Mouse (Mus musculus): ENCODE data around the gene Gpx3. TPM values are rescaled to one million over a fixed set of nuclear protein-coding genes. Genes with fewer than 3 reads are reported as not detected.
"Not testable (repeated sequence)": the region's sequence is repeated elsewhere in the genome, so short reads cannot be mapped to it uniquely, and the experiment has no call there.

Gene Gpx3
- polyA plus RNA-seq (2016; fragmentation: Nextera tagmentation; extraction: Ambion mirVana) = 31.0 and 36.4 TPM in 2 replicates

GRCm38 (mm10) chr11:54902333-54903323, at the start of gene Gpx3:
Gene Gpx3, plus strand, starts transcription at chr11:54902453.
- 17% methylated on average over 45 of the region's 45 CpGs for WGBS
- H3K27me3 ChIP-seq = peaks cover 16% of the 10 kb centered on the region
- peak; percentile 80 for ATAC-seq (ENCODE audit: insufficient number of reproducible peaks, insufficient read depth, low FRiP score, low TSS enrichment, low read depth)
- no peak within 1 kb of the TSS for H3K27ac ChIP-seq
- peak within 1 kb of the TSS; percentile 55 for H3K9ac ChIP-seq (replicated peaks)
- no peaks in the 10 kb centered on the region for H3K9me3 ChIP-seq
- H3K36me3 ChIP-seq = no peaks in the 10 kb centered on the region
- H3K4me3 ChIP-seq (replicated peaks) = peak within 1 kb of the TSS; percentile 46
- peaks cover 9% of the 10 kb centered on the region; the same call in 1 of the 2 replicates for H3K4me1 ChIP-seq (replicated peaks)
- peak within 1 kb of the TSS; percentile 81 for H3K4me2 ChIP-seq

- H3K4me1 ChIP-seq (replicated peaks); H3K9me3 ChIP-seq; H3K9ac ChIP-seq (replicated peaks); H3K27ac ChIP-seq; ATAC-seq (ENCODE audit: insufficient number of reproducible peaks, insufficient read depth, low FRiP score, low TSS enrichment, low read depth); H3K27me3 ChIP-seq; H3K36me3 ChIP-seq: not testable (repeated sequence)
- 0 out of 2 replicates have a peak overlapping the region, but pooled peaks have one; percentile 84 for H3K4me2 ChIP-seq
- H3K4me3 ChIP-seq (replicated peaks) = 0 out of 2 replicates have a peak overlapping the region, but pooled peaks have one; percentile 60
- 93% methylated on average over 4 of the region's 12 CpGs for WGBS
Measured at GRCm38 (mm10) chr11:54858880-54859279, 43.4 kb upstream of the Gpx3 start.

DNA sequence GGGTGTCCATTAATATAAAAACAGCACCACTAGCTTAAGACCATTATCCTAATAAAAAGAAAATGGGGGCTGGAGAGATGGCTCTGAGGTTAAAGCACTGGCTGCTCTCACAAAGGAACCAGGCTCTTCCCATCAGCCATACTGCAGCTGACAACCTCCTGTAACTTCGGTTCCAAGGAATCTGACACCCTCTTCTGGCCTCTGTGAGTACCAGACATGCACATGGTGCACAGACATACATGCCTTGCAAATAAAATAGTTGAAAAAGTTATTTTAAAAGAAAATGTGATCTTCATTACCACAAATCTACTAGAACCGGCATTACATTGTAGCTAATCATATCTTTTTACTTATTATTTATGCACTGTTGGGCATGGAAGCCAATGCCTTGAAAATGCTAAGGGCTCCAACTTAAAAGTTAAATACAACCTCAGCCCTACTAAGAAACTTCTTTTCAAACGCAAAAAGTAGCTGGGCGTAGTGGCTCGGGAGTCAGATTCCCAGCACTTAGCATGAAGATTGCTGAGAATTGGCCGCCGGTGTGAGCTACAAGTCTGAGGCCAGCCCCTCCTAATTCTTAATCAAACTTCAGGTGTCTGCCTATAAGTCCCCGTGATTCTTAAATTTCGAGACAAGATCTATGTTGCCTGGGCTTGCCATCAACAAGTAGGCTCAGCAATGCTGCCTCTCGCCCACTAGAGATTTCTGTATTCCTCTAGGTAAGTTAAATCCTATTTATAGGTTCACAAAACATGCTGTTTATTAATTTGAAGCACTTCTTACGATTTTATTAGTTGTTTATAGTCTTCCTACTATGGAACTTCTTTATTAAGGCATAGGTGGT, 42.7 kb upstream of the Gpx3 start:
- Histone ChIP-seq H3K27ac (no peak overlapping the region), H3K36me3 (no peaks in the 10 kb centered on the region), H3K9ac (replicated peaks) (peak overlapping the region; percentile 63), H3K4me1 (replicated peaks) (peaks cover 6% of the 10 kb centered on the region), H3K4me2 (peak overlapping the region; percentile 84), H3K27me3 (no peaks in the 10 kb centered on the region), H3K9me3 (no peaks in the 10 kb centered on the region), H3K4me3 (replicated peaks) (peak overlapping the region; percentile 60)
- no peak for ATAC-seq (ENCODE audit: insufficient number of reproducible peaks, insufficient read depth, low FRiP score, low TSS enrichment, low read depth)
- WGBS = 21% methylated on average over 11 of the region's 11 CpGs

DNA sequence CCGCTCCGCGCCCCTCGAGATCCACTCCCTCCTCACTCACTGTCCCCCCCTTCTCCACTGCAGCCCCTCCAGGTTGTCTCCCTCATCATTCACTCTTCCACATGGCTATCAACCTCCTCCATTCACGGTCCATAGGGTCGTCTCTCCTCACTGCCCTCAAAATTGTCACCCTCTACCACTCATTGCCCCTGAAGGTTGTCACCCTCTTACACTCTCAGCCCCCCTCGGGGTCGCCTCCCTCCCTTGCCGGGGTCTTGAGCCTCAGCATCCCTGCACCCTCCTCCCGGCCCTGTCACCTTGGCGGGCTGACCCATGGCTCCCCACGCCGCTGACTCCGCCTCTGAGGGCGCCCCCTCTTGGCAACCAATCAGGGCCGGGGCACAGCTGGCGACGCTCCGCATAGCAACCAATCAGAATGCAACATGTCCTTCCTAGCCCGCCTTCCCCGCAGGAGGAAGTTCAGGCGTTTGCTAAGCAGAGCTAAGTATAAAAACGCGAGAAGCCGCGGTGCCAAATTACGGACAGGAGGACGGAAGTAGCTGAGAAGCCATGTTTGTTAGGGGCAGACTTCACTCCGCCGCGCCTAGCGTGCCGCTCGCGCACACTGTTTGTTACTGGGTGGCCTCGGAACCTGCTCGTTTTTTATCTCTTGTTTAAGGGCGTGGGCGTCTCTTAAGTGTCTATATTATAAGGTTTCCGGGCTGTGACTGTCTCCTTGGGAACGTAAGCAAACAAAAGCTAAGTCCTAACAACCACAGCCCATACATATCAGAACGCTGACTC, 41.8 kb upstream of the Gpx3 start, which contains the start of gene Lyrm7:
Lyrm7 (minus strand) TSS at position 661 of the 783 bp plus-strand sequence.
- Histone ChIP-seq H3K27me3 (no peaks in the 10 kb centered on the region), H3K9ac (replicated peaks) (peak within 1 kb of the TSS; percentile 63), H3K9me3 (no peaks in the 10 kb centered on the region), H3K27ac (peak within 1 kb of the TSS; percentile 88), H3K4me2 (peak within 1 kb of the TSS; percentile 84), H3K4me3 (replicated peaks) (peak within 1 kb of the TSS; percentile 60), H3K36me3 (no peaks in the 10 kb centered on the region), H3K4me1 (replicated peaks) (peaks cover 6% of the 10 kb centered on the region)
- ATAC-seq (ENCODE audit: insufficient number of reproducible peaks, insufficient read depth, low FRiP score, low TSS enrichment, low read depth) = peak; percentile 97
- WGBS = under 1% methylated on average over 42 of the region's 42 CpGs

DNA sequence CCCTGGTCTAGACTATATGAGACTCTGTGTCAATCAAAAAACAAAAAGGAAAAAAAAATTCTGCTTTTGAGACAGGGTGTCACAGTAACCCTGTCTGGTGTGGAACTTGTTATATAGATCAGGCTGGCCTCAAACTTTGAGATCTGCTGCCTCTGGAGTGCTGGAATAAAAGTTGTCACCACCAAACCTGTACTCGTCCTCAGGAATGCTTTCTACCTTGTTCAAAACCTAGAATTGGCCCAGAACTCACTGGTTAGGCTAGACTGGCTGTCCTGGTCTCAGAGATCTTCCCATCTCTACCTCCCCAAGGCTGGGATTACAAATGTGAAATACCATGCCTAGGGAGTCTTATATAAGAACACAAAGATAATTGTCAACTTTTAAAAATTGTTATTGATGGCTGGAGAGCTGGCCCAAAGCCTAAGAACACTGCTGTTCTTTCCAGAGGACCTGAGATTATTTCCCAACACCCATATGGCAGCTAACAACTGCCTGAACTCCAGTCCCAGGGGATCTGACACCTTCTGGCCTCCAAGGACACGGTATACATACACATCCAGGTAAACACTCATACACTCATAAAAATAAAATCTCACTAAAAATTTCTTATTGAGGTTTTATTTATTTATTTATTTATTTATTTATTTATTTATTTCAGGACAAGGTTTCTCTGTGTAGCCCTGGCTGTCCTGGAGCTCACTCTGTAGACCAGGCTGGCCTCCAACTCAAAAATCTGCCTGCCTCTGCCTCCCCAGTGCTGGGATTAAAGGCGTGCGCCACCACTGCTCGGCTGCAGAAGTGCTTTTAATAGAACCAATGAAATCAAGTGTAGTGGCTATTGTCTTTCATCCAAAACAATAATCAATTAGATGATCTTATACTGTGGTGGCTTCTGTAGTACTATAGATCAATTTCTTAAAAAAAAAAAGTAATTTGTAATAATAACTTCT, 40.5 kb upstream of the Gpx3 start:
- no peaks in the 10 kb centered on the region for H3K9me3 ChIP-seq
- H3K4me3 ChIP-seq (replicated peaks) = no peak overlapping the region
- H3K4me1 ChIP-seq (replicated peaks) = peaks cover 11% of the 10 kb centered on the region
- H3K9ac ChIP-seq (replicated peaks) = no peak overlapping the region
- WGBS = 91% methylated on average over 5 of the region's 5 CpGs
- no peaks in the 10 kb centered on the region for H3K27me3 ChIP-seq
- no peak for ATAC-seq (ENCODE audit: insufficient number of reproducible peaks, insufficient read depth, low FRiP score, low TSS enrichment, low read depth)
- 0 out of 2 replicates have a peak overlapping the region, but pooled peaks have one; percentile 41 for H3K27ac ChIP-seq
- H3K36me3 ChIP-seq = no peaks in the 10 kb centered on the region
- H3K4me2 ChIP-seq = peak overlapping the region; percentile 84; the same call in 1 of the 2 replicates

DNA sequence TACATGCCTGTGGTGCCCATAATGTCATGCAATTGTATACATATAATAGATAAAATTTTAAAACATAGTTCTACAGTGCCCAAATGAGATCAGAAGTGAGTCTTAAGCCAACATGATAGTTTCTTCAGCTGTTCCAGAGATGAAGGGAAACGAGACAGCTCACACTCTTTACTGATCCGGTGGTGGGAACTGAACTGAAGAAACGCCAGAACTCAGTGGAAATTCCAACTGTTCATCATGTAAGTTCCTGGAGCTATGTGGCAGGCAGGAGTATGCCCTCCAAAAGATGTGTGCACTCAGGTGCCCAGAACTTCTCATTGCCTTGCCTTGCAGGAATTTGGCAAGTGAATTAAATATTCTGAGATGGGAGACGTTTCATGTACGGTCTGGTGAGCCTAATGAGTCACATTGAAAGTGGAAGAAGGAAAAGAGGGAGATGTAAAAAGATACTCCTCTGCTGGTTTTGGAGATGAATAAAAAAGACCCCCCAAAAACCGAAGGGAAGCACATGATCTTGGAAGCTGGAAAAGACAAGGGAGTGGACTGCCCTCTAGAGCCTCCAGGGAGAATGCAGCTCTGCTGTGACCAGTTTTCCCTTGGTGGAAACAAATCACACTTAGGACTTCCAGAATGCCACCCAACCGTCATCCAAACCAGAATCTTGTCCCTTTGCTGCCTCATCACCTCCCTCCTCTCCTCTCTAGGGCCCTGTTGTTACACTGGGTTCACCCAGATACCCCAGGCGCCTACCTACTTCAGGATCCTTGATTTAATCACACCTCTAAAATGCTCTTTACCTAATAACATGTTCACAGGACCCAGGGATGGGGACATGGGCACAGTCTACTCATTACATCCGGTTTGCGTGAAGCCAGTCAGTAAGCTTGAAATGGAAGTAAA, 39.4 kb upstream of the Gpx3 start:
- H3K36me3 ChIP-seq = no peaks in the 10 kb centered on the region
- no peak overlapping the region for H3K27ac ChIP-seq
- no peak overlapping the region for H3K4me3 ChIP-seq (replicated peaks)
- H3K9ac ChIP-seq (replicated peaks) = no peak overlapping the region
- H3K4me2 ChIP-seq = no peak overlapping the region
- no peaks in the 10 kb centered on the region for H3K27me3 ChIP-seq
- peaks cover 15% of the 10 kb centered on the region for H3K4me1 ChIP-seq (replicated peaks)
- 47% methylated on average over 10 of the region's 10 CpGs for WGBS
- ATAC-seq (ENCODE audit: insufficient number of reproducible peaks, insufficient read depth, low FRiP score, low TSS enrichment, low read depth) = no peak
- no peaks in the 10 kb centered on the region for H3K9me3 ChIP-seq

GRCm38 (mm10) chr11:54865330-54866085, 36.7 kb upstream of the Gpx3 start:
- Histone ChIP-seq H3K27ac (peak overlapping the region; percentile 91), H3K4me1 (replicated peaks) (peaks cover 17% of the 10 kb centered on the region), H3K4me3 (replicated peaks) (peak overlapping the region; percentile 92), H3K27me3 (no peaks in the 10 kb centered on the region), H3K9ac (replicated peaks) (peak overlapping the region; percentile 98; the same call in 1 of the 2 replicates), H3K4me2 (peak overlapping the region; percentile 66), H3K36me3 (peaks cover 15% of the 10 kb centered on the region), H3K9me3 (no peaks in the 10 kb centered on the region)
- 72% methylated on average over 6 of the region's 6 CpGs for WGBS
- no peak for ATAC-seq (ENCODE audit: insufficient number of reproducible peaks, insufficient read depth, low FRiP score, low TSS enrichment, low read depth)

DNA sequence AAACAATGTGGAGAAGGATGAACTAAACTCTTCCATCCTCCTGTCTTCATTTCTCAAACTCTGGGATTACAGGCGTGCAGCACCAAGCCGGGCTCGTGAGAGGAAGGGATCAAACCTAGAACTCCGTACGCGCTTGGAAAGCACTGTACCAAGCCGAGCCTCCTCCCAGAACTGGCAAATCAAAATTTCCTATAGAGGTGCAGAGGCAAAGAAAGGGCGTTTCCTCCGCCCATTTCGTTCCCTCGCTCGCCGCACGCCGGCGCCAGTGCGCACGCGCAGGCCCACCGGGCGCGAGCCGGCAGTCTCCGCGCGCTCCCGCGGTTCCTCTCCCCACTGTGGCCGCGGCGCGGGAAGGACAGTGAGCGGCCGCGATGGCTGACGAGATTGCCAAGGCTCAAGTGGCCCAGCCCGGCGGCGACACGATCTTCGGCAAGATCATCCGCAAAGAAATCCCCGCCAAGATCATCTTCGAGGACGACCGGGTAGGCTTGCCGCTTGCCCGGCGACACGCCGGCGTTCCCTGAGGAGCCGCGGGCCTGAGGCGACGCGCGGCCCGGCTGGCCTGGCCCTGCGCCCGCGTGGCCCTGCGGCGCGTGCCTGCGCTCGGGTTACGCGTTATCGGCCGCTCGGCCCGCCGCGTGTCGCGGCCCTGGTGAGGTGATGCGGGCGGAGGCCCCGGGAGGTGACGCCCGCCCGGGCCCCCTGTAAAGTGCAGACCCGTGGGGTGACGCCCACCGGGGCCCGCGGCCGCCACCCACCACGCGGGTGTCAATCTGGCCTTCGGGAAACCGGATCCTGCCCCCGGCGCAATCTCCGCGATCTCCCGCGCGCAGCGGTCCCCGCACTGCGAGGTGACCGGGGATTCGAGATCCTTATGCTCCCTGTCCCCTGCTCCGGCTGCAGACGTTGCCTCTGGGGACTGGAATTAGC, 35.9 kb upstream of the Gpx3 start, which contains the start of gene Hint1:
Hint1 (plus strand) TSS at position 265 of the 930 bp plus-strand sequence.
- Histone ChIP-seq H3K4me1 (replicated peaks) (peaks cover 17% of the 10 kb centered on the region), H3K27me3 (no peaks in the 10 kb centered on the region), H3K36me3 (peaks cover 24% of the 10 kb centered on the region), H3K4me3 (replicated peaks) (peak within 1 kb of the TSS; percentile 92), H3K9ac (replicated peaks) (peak within 1 kb of the TSS; percentile 98), H3K9me3 (no peaks in the 10 kb centered on the region), H3K27ac (peak within 1 kb of the TSS; percentile 91), H3K4me2 (peak within 1 kb of the TSS; percentile 66)
- under 1% methylated on average over 107 of the region's 107 CpGs for WGBS
- peak; percentile 67 for ATAC-seq (ENCODE audit: insufficient number of reproducible peaks, insufficient read depth, low FRiP score, low TSS enrichment, low read depth)

Measured in limb, embryonic 12.5 days (tissue).